Comparison of ENCODE assay signal across 14 mouse cellular contexts in genomic region chr8:92825991-92826390, GRCm38 (mm10). TPM values are rescaled to one million over a fixed set of nuclear protein-coding genes. Genes with fewer than 3 reads are reported as not detected.
A peak's percentile ranks its signal among the peaks of the same experiment; 100 is the strongest.
DNase-seq lines count a peak whose midpoint lies in the region; ATAC-seq and TF ChIP-seq lines count a peak whose summit lies in the region.
"Had no signal": no experiment of that assay in that cellular context is flagged by ENCODE, and none has a peak within 500 bp of the region (broad histone marks: within the 10 kb centered on the region; RNA-seq: fewer than 3 reads in every experiment).

No protein-coding gene starts in this region.

- no peak overlapping the region for H3K9ac ChIP-seq in heart, embryonic 11.5 days (ENCODE audit: low read depth, low read length)
- no peak overlapping the region for H3K9ac ChIP-seq in stomach, embryonic 15.5 days
- H3K9ac ChIP-seq in stomach, postnatal 0 days (ENCODE audit: low read length) = no peak overlapping the region

- no peak for TF ChIP-seq CTCF in stomach, postnatal 0 days (IDR thresholded peaks at IDR 0.05; ENCODE audit: low read depth)

- peak; percentile 78 to 79 for DNase-seq in heart, adult 18-20 months
- DNase-seq in stomach, postnatal 0 days (ENCODE audit: low spot score) = no peak
- DNase-seq in heart, adult 8-10 months (ENCODE audit: low spot score) = peak; percentile 68
- no peak for DNase-seq in urinary bladder, postnatal 25 days (ENCODE audit: low spot score)
- DNase-seq in spleen, postnatal 36 days (ENCODE audit: low spot score in 2 of 2) = no peak
- DNase-seq: adrenal gland, postnatal 25 days; cerebellum, adult 18-20 months; kidney, postnatal 25 days; thymus, postnatal 4 days had no signal

- H3K9me3 ChIP-seq in heart, embryonic 11.5 days (replicated peaks; ENCODE audit: control insufficient read depth, low read length) = no peaks in the 10 kb centered on the region
- no peaks in the 10 kb centered on the region for H3K9me3 ChIP-seq in stomach, embryonic 15.5 days
- no peaks in the 10 kb centered on the region for H3K9me3 ChIP-seq in stomach, postnatal 0 days (ENCODE audit: control insufficient read depth, low read length)

- no peak overlapping the region for H3K4me3 ChIP-seq in heart, embryonic 11.5 days (ENCODE audit: low read depth, low read length)
- no peak overlapping the region for H3K4me3 ChIP-seq in stomach, embryonic 15.5 days (replicated peaks)
- H3K4me3 ChIP-seq in stomach, postnatal 0 days (ENCODE audit: low read depth, low read length) = no peak overlapping the region

- no peak overlapping the region for H3K27ac ChIP-seq in heart, embryonic 11.5 days (ENCODE audit: low read depth, low read length)
- peak overlapping the region; percentile 93; the same call in 1 of the 2 replicates for H3K27ac ChIP-seq in stomach, embryonic 15.5 days
- no peak overlapping the region for H3K27ac ChIP-seq in stomach, postnatal 0 days (replicated peaks)
- H3K27ac ChIP-seq: macrophage had no signal

- TF ChIP-seq EP300 in stomach, postnatal 0 days (optimal IDR thresholded peaks at IDR 0.05) = no peak

- H3K4me2 ChIP-seq in heart, embryonic 11.5 days = no peak overlapping the region
- no peak overlapping the region for H3K4me2 ChIP-seq in stomach, embryonic 15.5 days
- H3K4me2 ChIP-seq in stomach, postnatal 0 days (replicated peaks; ENCODE audit: low read depth) = no peak overlapping the region

- ATAC-seq in heart, embryonic 11.5 days (replicated peaks; ENCODE audit: insufficient number of reproducible peaks, low FRiP score, low TSS enrichment) = no peak
- no peak for ATAC-seq in stomach, embryonic 15.5 days (ENCODE audit: insufficient read depth, low FRiP score, low read depth)
- no peak for ATAC-seq in stomach, postnatal 0 days (ENCODE audit: low FRiP score, low TSS enrichment)
- peak; percentile 18; the same call in 1 of the 2 replicates for ATAC-seq in megakaryocyte progenitor cell, adult 5-6 weeks (replicated peaks; ENCODE audit: poor library complexity)
- ATAC-seq: Patski had no signal

- H3K36me3 ChIP-seq in heart, embryonic 11.5 days (ENCODE audit: control insufficient read depth, insufficient read depth, low read length) = no peaks in the 10 kb centered on the region
- H3K36me3 ChIP-seq in stomach, embryonic 15.5 days = no peaks in the 10 kb centered on the region
- H3K36me3 ChIP-seq in stomach, postnatal 0 days (ENCODE audit: control insufficient read depth, insufficient read depth, low read length) = no peaks in the 10 kb centered on the region

- peaks cover 18% of the 10 kb centered on the region for H3K27me3 ChIP-seq in heart, embryonic 11.5 days (ENCODE audit: control insufficient read depth, insufficient read depth, low read length)
- H3K27me3 ChIP-seq in stomach, embryonic 15.5 days (replicated peaks) = no peaks in the 10 kb centered on the region
- no peaks in the 10 kb centered on the region for H3K27me3 ChIP-seq in stomach, postnatal 0 days (ENCODE audit: control insufficient read depth, insufficient read depth, low read length)
- H3K27me3 ChIP-seq: Patski had no signal

- H3K4me1 ChIP-seq in heart, embryonic 11.5 days (ENCODE audit: control insufficient read depth, insufficient read depth, low read length) = no peaks in the 10 kb centered on the region; the same call in 1 of the 2 replicates
- H3K4me1 ChIP-seq in stomach, embryonic 15.5 days = peaks cover 13% of the 10 kb centered on the region; the same call in 1 of the 2 replicates
- no peaks in the 10 kb centered on the region for H3K4me1 ChIP-seq in stomach, postnatal 0 days (replicated peaks; ENCODE audit: control insufficient read depth, insufficient read depth)

- WGBS in heart, embryonic 11.5 days (ENCODE audit: insufficient replicate concordance) = 67% methylated on average over 4 of the region's 4 CpGs
- 49% methylated on average over 4 of the region's 4 CpGs for WGBS in stomach, embryonic 15.5 days
- 44% methylated on average over 4 of the region's 4 CpGs for WGBS in stomach, postnatal 0 days

RNA-seq across cellular contexts. Expression of gene Mmp2, which starts 1.1 kb away (rescaled TPM):
- 10 to 100 TPM; 57.2 to 58.8 TPM for total RNA-seq in heart, adult 18-20 months (2021)
- 107 TPM in 2 replicates for polyA plus RNA-seq in heart, embryonic 11.5 days (2014; fragmentation: Nextera tagmentation; extraction: Ambion mirVana)
- 159 and 169 TPM in 2 replicates for polyA plus RNA-seq in stomach, embryonic 15.5 days (2015; fragmentation: Nextera tagmentation; extraction: Ambion mirVana)
- polyA plus RNA-seq in stomach, postnatal 0 days (2015; fragmentation: Nextera tagmentation; extraction: Ambion mirVana) = 80.4 and 98.8 TPM in 2 replicates
- 10 to 100 TPM; 40.5 to 55.1 (median 51.2) TPM for total RNA-seq in heart, adult 8-10 months (2022)
- 0.59 and 0.79 TPM in 2 replicates for total RNA-seq in megakaryocyte progenitor cell, adult 5-6 weeks (2015)
- total RNA-seq in megakaryocyte progenitor cell, adult 5-6 weeks (2017) = 0.37 and 1.6 TPM in 2 replicates

RNA-seq across cellular contexts. Expression of gene Lpcat2, which starts 29.1 kb away (rescaled TPM):
- total RNA-seq in heart, adult 18-20 months (2021) = 1 to 10 TPM; 1.1 to 1.2 TPM
- 2.0 and 2.5 TPM in 2 replicates for polyA plus RNA-seq in heart, embryonic 11.5 days (2014; fragmentation: Nextera tagmentation; extraction: Ambion mirVana)
- 10.4 and 14.2 TPM in 2 replicates for polyA plus RNA-seq in stomach, embryonic 15.5 days (2015; fragmentation: Nextera tagmentation; extraction: Ambion mirVana)
- polyA plus RNA-seq in stomach, postnatal 0 days (2015; fragmentation: Nextera tagmentation; extraction: Ambion mirVana) = 13.6 and 15.4 TPM in 2 replicates
- total RNA-seq in heart, adult 8-10 months (2022) = 1 to 10 TPM in 2 of 4 experiments, under 1 TPM in 2; 0.72 to 3.4 (median 1.0) TPM
- total RNA-seq in megakaryocyte progenitor cell, adult 5-6 weeks (2015) = 12.9 and 16.5 TPM in 2 replicates
- 10.0 and 12.0 TPM in 2 replicates for total RNA-seq in megakaryocyte progenitor cell, adult 5-6 weeks (2017)

Comparison
In these comparisons a context has a peak if more than half of its experiments do, and no peak if none do; other contexts are left out.
1. DNase-seq: peak in heart, adult 18-20 months (2 of 2) and heart, adult 8-10 months (single experiment); none in stomach, postnatal 0 days (single experiment), urinary bladder, postnatal 25 days (single experiment) and spleen, postnatal 36 days (0 of 2).
2. RNA of gene Mmp2, which starts 1.1 kb away (total RNA-seq): 57.2 to 58.8 TPM in heart, adult 18-20 months and 40.5 to 55.1 TPM in heart, adult 8-10 months; 0.37 to 1.6 TPM in megakaryocyte progenitor cell, adult 5-6 weeks; every median in the first group is over 10 times any median in the second.